Mouse (Mus musculus) lung, adult 2 months (tissue): ENCODE measurements around the gene Pitx1.

ENCODE experiments used
- CTCF ChIP-seq: fragments of 200-500 bp; IDR thresholded peaks from 2 replicates; pipeline ENCODE4 v1.5.1; 2011; ENCODE audit warnings: mild to moderate bottlenecking, low read length, control low read depth; ENCODE audit not compliant: insufficient read depth
- POLR2A ChIP-seq: fragments of 200-500 bp; IDR thresholded peaks from 2 replicates; pipeline ENCODE4 v1.6.1; 2011; ENCODE audit warnings: low read depth, mild to moderate bottlenecking, control low read depth, low read length, borderline replicate concordance; ENCODE audit errors: extremely low read depth

DNA sequence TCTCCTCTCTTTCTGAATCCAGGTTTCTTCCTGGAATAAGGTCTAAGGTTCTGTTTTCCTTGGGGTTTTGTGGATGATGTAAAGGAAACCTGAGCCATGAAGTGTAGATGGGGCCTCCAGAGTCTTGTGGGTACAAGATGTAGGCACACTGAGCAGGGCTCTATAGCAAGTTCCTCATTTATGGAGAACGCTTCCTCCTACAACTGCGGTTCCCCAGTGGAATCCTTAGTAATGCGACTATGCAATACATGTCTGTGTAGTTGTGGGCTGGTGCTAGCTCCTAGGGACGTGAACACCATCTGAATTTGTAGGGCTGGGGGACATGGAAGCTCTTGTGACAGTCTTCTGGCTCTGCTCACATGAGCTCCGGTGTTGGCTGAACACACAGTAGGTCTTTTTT is 22.5 kb upstream of the Pitx1 start:
- no peak for TF ChIP-seq CTCF
- no peak for TF ChIP-seq POLR2A
